Mouse (Mus musculus) hindbrain, embryonic 15.5 days (tissue): ENCODE data around the gene Phactr2. TPM values are rescaled to one million over a fixed set of nuclear protein-coding genes. Genes with fewer than 3 reads are reported as not detected.
"Not testable (repeated sequence)": the region's sequence is repeated elsewhere in the genome, so short reads cannot be mapped to it uniquely, and the experiment has no call there.

Source experiments
- ATAC-seq: fragments of 200-750 bp; cut with Nextera tagmentation; 2 replicates; pipeline ENCODE4 v1.8.0; 2017; ENCODE audit warnings: low read depth, moderate number of reproducible peaks, moderate TSS enrichment; ENCODE audit not compliant: low FRiP score
- H3K27ac ChIP-seq: fragments of 300-500 bp; sonication (generic); replicated peaks from 2 replicates; pipeline ENCODE4 v1.5.1; 2015; ENCODE audit warnings: mild to moderate bottlenecking, inconsistent platforms
- H3K27me3 ChIP-seq: fragments of 300-500 bp; sonication (generic); 2 replicates; pipeline ENCODE4 v1.6.1; 2015; ENCODE audit warnings: control low read depth, inconsistent platforms
- H3K36me3 ChIP-seq: fragments of 300-500 bp; sonication (generic); 2 replicates; pipeline ENCODE4 v1.6.1; 2015; ENCODE audit warnings: control low read depth, inconsistent platforms
- H3K4me1 ChIP-seq: fragments of 300-500 bp; sonication (generic); replicated peaks from 2 replicates; pipeline ENCODE4 v1.6.1; 2015; ENCODE audit warnings: control low read depth, inconsistent platforms
- H3K4me2 ChIP-seq: fragments of 300-500 bp; sonication (generic); 2 replicates; pipeline ENCODE4 v1.6.1; 2015; ENCODE audit warnings: moderate library complexity, mild to moderate bottlenecking, inconsistent platforms
- H3K4me3 ChIP-seq: fragments of 300-500 bp; sonication (generic); 2 replicates; pipeline ENCODE4 v1.5.1; 2015; ENCODE audit warnings: mild to moderate bottlenecking, inconsistent platforms
- H3K9ac ChIP-seq: fragments of 300-500 bp; sonication (generic); 2 replicates; pipeline ENCODE4 v1.6.1; 2015; ENCODE audit warnings: inconsistent platforms
- H3K9me3 ChIP-seq: fragments of 300-500 bp; sonication (generic); 2 replicates; pipeline ENCODE4 v1.6.1; 2016; ENCODE audit warnings: control low read depth, inconsistent platforms
- WGBS: fragments of 180-500 bp; shearing (Covaris S2); methylation state at CpG from one replicate; pipeline ENCODE4 v1.1.7; 2015; 5-methylcytosine and 5-hydroxymethylcytosine counted together
- polyA plus RNA-seq: library from polyadenylated mRNA; unstranded; fragments of >200 nt; fragmentation: Nextera tagmentation; extraction: Ambion mirVana; gene quantifications from 2 replicates; pipeline ENCODE4 v1.2.1, GENCODE M21; 2015

Phactr2 gene
- polyA plus RNA-seq, 1 experiment from 2014 or later = 7.7 TPM

GRCm38 (mm10) chr10:13479341-13479740, 5.1 kb upstream of the Phactr2 start:
- Histone ChIP-seq H3K4me2 (no peak overlapping the region), H3K27ac (no peak overlapping the region), H3K4me3 (no peak overlapping the region), H3K4me1 (peaks cover 8% of the 10 kb centered on the region), H3K36me3 (no peaks in the 10 kb centered on the region), H3K9me3 (no peaks in the 10 kb centered on the region), H3K9ac (no peak overlapping the region), H3K27me3 (peaks cover 15% of the 10 kb centered on the region)
- WGBS = 84% methylated on average over 6 of the region's 6 CpGs
- no peak for ATAC-seq

- no peak overlapping the region for H3K9ac ChIP-seq
- H3K9me3 ChIP-seq = no peaks in the 10 kb centered on the region
- 28% methylated on average over 7 of the region's 7 CpGs for WGBS
- H3K4me2 ChIP-seq = peak overlapping the region; percentile 100
- ATAC-seq = no peak
- peak overlapping the region; percentile 79 for H3K4me3 ChIP-seq
- H3K27ac ChIP-seq = no peak overlapping the region
- H3K36me3 ChIP-seq = no peaks in the 10 kb centered on the region
- H3K27me3 ChIP-seq = peaks cover 26% of the 10 kb centered on the region
- peaks cover 18% of the 10 kb centered on the region for H3K4me1 ChIP-seq
Observed at GRCm38 (mm10) chr10:13475121-13475520, 909 bp upstream of the Phactr2 start.

- peak; percentile 71; the same call in 1 of the 2 replicates for ATAC-seq
- Histone ChIP-seq H3K27me3 (peaks cover 26% of the 10 kb centered on the region), H3K9ac (peak overlapping the region; percentile 70), H3K36me3 (no peaks in the 10 kb centered on the region), H3K9me3 (no peaks in the 10 kb centered on the region), H3K27ac (no peak overlapping the region), H3K4me1 (peaks cover 18% of the 10 kb centered on the region), H3K4me2 (peak overlapping the region; percentile 100), H3K4me3 (peak overlapping the region; percentile 79)
- 5% methylated on average over 10 of the region's 10 CpGs for WGBS
Observed at GRCm38 (mm10) chr10:13474568-13474955, 350 bp upstream of the Phactr2 start.

GRCm38 (mm10) chr10:13473287-13473832, 852 bp downstream of the Phactr2 start:
- H3K27ac ChIP-seq = no peak overlapping the region
- H3K36me3 ChIP-seq = no peaks in the 10 kb centered on the region
- H3K27me3 ChIP-seq = peaks cover 26% of the 10 kb centered on the region
- peaks cover 18% of the 10 kb centered on the region for H3K4me1 ChIP-seq
- peak overlapping the region; percentile 70 for H3K9ac ChIP-seq
- no peak; the same call in none of the 2 replicates for ATAC-seq
- 16% methylated on average over 17 of the region's 17 CpGs for WGBS
- peak overlapping the region; percentile 100 for H3K4me2 ChIP-seq
- H3K9me3 ChIP-seq = no peaks in the 10 kb centered on the region
- H3K4me3 ChIP-seq = peak overlapping the region; percentile 79

GRCm38 (mm10) chr10:13470236-13470635, 4.0 kb downstream of the Phactr2 start:
- H3K9ac ChIP-seq = no peak overlapping the region
- H3K4me1 ChIP-seq = peaks cover 18% of the 10 kb centered on the region
- 90% methylated on average over 3 of the region's 3 CpGs for WGBS
- peaks cover 17% of the 10 kb centered on the region for H3K27me3 ChIP-seq
- no peak overlapping the region for H3K4me3 ChIP-seq
- no peak overlapping the region for H3K4me2 ChIP-seq
- ATAC-seq = no peak
- no peak overlapping the region for H3K27ac ChIP-seq
- no peaks in the 10 kb centered on the region for H3K9me3 ChIP-seq
- H3K36me3 ChIP-seq = no peaks in the 10 kb centered on the region

GRCm38 (mm10) chr10:13468025-13468529, 6.1 kb downstream of the Phactr2 start:
- H3K36me3 ChIP-seq, H3K9me3 ChIP-seq, H3K27ac ChIP-seq, H3K9ac ChIP-seq, H3K27me3 ChIP-seq, H3K4me3 ChIP-seq, ATAC-seq, H3K4me1 ChIP-seq, H3K4me2 ChIP-seq: not testable (repeated sequence)
- 86% methylated on average over 6 of the region's 6 CpGs for WGBS

GRCm38 (mm10) chr10:13466925-13467324, 7.3 kb downstream of the Phactr2 start:
- 75% methylated on average over 5 of the region's 5 CpGs for WGBS

GRCm38 (mm10) chr10:13464295-13464694, 9.9 kb downstream of the Phactr2 start:
- H3K36me3 ChIP-seq, H3K4me3 ChIP-seq, H3K27ac ChIP-seq, H3K9me3 ChIP-seq, H3K4me2 ChIP-seq, ATAC-seq, H3K4me1 ChIP-seq, H3K9ac ChIP-seq, H3K27me3 ChIP-seq: not testable (repeated sequence)
- WGBS = 89% methylated on average over 3 of the region's 3 CpGs

More at GRCm38 (mm10) chr10:13466925-13467324, 7.3 kb downstream of the Phactr2 start:
- Histone ChIP-seq H3K27ac (no peak overlapping the region), H3K27me3 (no peaks in the 10 kb centered on the region), H3K9ac (no peak overlapping the region), H3K4me2 (no peak overlapping the region), H3K4me1 (no peaks in the 10 kb centered on the region), H3K36me3 (no peaks in the 10 kb centered on the region), H3K9me3 (no peaks in the 10 kb centered on the region), H3K4me3 (no peak overlapping the region)
- no peak for ATAC-seq

GRCm38 (mm10) chr10:13453200-13453990, 20.8 kb downstream of the Phactr2 start:
- no peak overlapping the region for H3K4me3 ChIP-seq
- H3K27me3 ChIP-seq = no peaks in the 10 kb centered on the region
- H3K4me1 ChIP-seq = no peaks in the 10 kb centered on the region
- H3K9ac ChIP-seq = no peak overlapping the region
- no peak overlapping the region for H3K27ac ChIP-seq
- no peaks in the 10 kb centered on the region for H3K9me3 ChIP-seq
- H3K36me3 ChIP-seq = no peaks in the 10 kb centered on the region
- ATAC-seq = no peak
- WGBS = 83% methylated on average over 13 of the region's 13 CpGs
- no peak overlapping the region for H3K4me2 ChIP-seq

- Histone ChIP-seq H3K4me2 (no peak overlapping the region), H3K27ac (no peak overlapping the region), H3K27me3 (no peaks in the 10 kb centered on the region), H3K4me3 (no peak overlapping the region), H3K36me3 (no peaks in the 10 kb centered on the region), H3K4me1 (no peaks in the 10 kb centered on the region), H3K9ac (no peak overlapping the region), H3K9me3 (no peaks in the 10 kb centered on the region)
- ATAC-seq = no peak
- WGBS = 82% methylated on average over 6 of the region's 6 CpGs
Observed at GRCm38 (mm10) chr10:13451640-13452039, 22.6 kb downstream of the Phactr2 start.

GRCm38 (mm10) chr10:13448283-13449045, 25.7 kb downstream of the Phactr2 start:
- H3K27ac ChIP-seq = no peak overlapping the region
- WGBS = 78% methylated on average over 7 of the region's 7 CpGs
- H3K4me2 ChIP-seq = no peak overlapping the region
- no peaks in the 10 kb centered on the region for H3K9me3 ChIP-seq
- H3K27me3 ChIP-seq = no peaks in the 10 kb centered on the region
- no peaks in the 10 kb centered on the region for H3K36me3 ChIP-seq
- no peak overlapping the region for H3K9ac ChIP-seq
- no peak for ATAC-seq
- no peak overlapping the region for H3K4me3 ChIP-seq
- no peaks in the 10 kb centered on the region for H3K4me1 ChIP-seq

- H3K4me2 ChIP-seq = no peak overlapping the region
- H3K27me3 ChIP-seq = no peaks in the 10 kb centered on the region
- H3K36me3 ChIP-seq = no peaks in the 10 kb centered on the region
- H3K4me1 ChIP-seq = no peaks in the 10 kb centered on the region
- no peak overlapping the region for H3K27ac ChIP-seq
- no peak overlapping the region for H3K9ac ChIP-seq
- H3K9me3 ChIP-seq = no peaks in the 10 kb centered on the region
- WGBS = 59% methylated on average over 3 of the region's 3 CpGs
- no peak overlapping the region for H3K4me3 ChIP-seq
- ATAC-seq = peak; percentile 71
Observed at GRCm38 (mm10) chr10:13446791-13447249, 27.4 kb downstream of the Phactr2 start.
